Mouse (Mus musculus): ENCODE measurements at regions not wholly inside any gene's neighbourhood (a gene's known extent, or its start where the extent isn't known, plus 50 kb on each side); places are given as distances from the start of the nearest gene placed in this dataset.

- no peak overlapping the region for H3K9ac ChIP-seq (ENCODE audit: low read depth, low read length, severe bottlenecking)
- no peaks in the 10 kb centered on the region for H3K36me3 ChIP-seq (ENCODE audit: control insufficient read depth, insufficient read depth, low read length)
- no peak overlapping the region for H3K4me2 ChIP-seq (replicated peaks; ENCODE audit: low read depth, low read length, severe bottlenecking)
- no peaks in the 10 kb centered on the region for H3K9me3 ChIP-seq (ENCODE audit: control insufficient read depth, low read length)
- H3K27ac ChIP-seq (replicated peaks; ENCODE audit: low read depth, low read length), result no peak overlapping the region
- no peak for TF ChIP-seq POLR2A (IDR thresholded peaks at IDR 0.05; ENCODE audit: borderline replicate concordance, extremely low read depth, insufficient read depth, insufficient read length)
- no peaks in the 10 kb centered on the region for H3K4me1 ChIP-seq (ENCODE audit: control insufficient read depth, insufficient read depth, low read length)
- no peak for ATAC-seq (ENCODE audit: low FRiP score, low read depth)
- 28% methylated on average over 3 of the region's 3 CpGs for WGBS
- DNase-seq (ENCODE audit: low spot score), result no peak
- no peak overlapping the region for H3K4me3 ChIP-seq (replicated peaks; ENCODE audit: low read length)
- no peaks in the 10 kb centered on the region for H3K27me3 ChIP-seq (ENCODE audit: control insufficient read depth, insufficient read depth, low read length)
These were observed 163.7 kb downstream of the Insig2 start for GRCm38 (mm10) chr1:121168651-121169050.

GRCm38 (mm10) chr1:121176541-121176940, 155.8 kb downstream of the Insig2 start:
- Histone ChIP-seq H3K9ac (ENCODE audit: low read depth, low read length, severe bottlenecking) (no peak overlapping the region), H3K9me3 (ENCODE audit: control insufficient read depth, low read length) (no peaks in the 10 kb centered on the region), H3K27me3 (ENCODE audit: control insufficient read depth, insufficient read depth, low read length) (peaks cover 37% of the 10 kb centered on the region), H3K27ac (replicated peaks; ENCODE audit: low read depth, low read length) (no peak overlapping the region), H3K4me2 (replicated peaks; ENCODE audit: low read depth, low read length, severe bottlenecking) (no peak overlapping the region), H3K36me3 (ENCODE audit: control insufficient read depth, insufficient read depth, low read length) (no peaks in the 10 kb centered on the region), H3K4me3 (replicated peaks; ENCODE audit: low read length) (no peak overlapping the region), H3K4me1 (ENCODE audit: control insufficient read depth, insufficient read depth, low read length) (peaks cover 3% of the 10 kb centered on the region; the same call in 1 of the 2 replicates)
- DNase-seq (ENCODE audit: low spot score) (no peak), ATAC-seq (ENCODE audit: low FRiP score, low read depth) (no peak)
- WGBS, result 17% methylated on average over 3 of the region's 3 CpGs
- TF ChIP-seq POLR2A (IDR thresholded peaks at IDR 0.05; ENCODE audit: borderline replicate concordance, extremely low read depth, insufficient read depth, insufficient read length), result no peak

- no peaks in the 10 kb centered on the region for H3K9me3 ChIP-seq (ENCODE audit: control insufficient read depth, low read length)
- TF ChIP-seq POLR2A (IDR thresholded peaks at IDR 0.05; ENCODE audit: borderline replicate concordance, extremely low read depth, insufficient read depth, insufficient read length), result no peak
- DNase-seq (ENCODE audit: low spot score) (no peak), ATAC-seq (ENCODE audit: low FRiP score, low read depth) (0 out of 2 replicates have a peak, but pooled peaks have one; percentile 8)
- no peak overlapping the region for H3K27ac ChIP-seq (replicated peaks; ENCODE audit: low read depth, low read length)
- peaks cover 42% of the 10 kb centered on the region for H3K27me3 ChIP-seq (ENCODE audit: control insufficient read depth, insufficient read depth, low read length)
- H3K4me2 ChIP-seq (replicated peaks; ENCODE audit: low read depth, low read length, severe bottlenecking), result peak overlapping the region; percentile 52
- H3K4me3 ChIP-seq (replicated peaks; ENCODE audit: low read length), result peak overlapping the region; percentile 28
- 14% methylated on average over 22 of the region's 22 CpGs for WGBS
- H3K4me1 ChIP-seq (ENCODE audit: control insufficient read depth, insufficient read depth, low read length), result peaks cover 3% of the 10 kb centered on the region; the same call in 1 of the 2 replicates
- no peaks in the 10 kb centered on the region for H3K36me3 ChIP-seq (ENCODE audit: control insufficient read depth, insufficient read depth, low read length)
- peak overlapping the region; percentile 49; the same call in 1 of the 2 replicates for H3K9ac ChIP-seq (ENCODE audit: low read depth, low read length, severe bottlenecking)
These were observed 155.1 kb downstream of the Insig2 start for GRCm38 (mm10) chr1:121177136-121177907.

- Histone ChIP-seq H3K9me3 (ENCODE audit: control insufficient read depth, low read length) (no peaks in the 10 kb centered on the region), H3K4me3 (replicated peaks; ENCODE audit: low read length) (peak overlapping the region; percentile 28), H3K4me1 (ENCODE audit: control insufficient read depth, insufficient read depth, low read length) (peaks cover 3% of the 10 kb centered on the region; the same call in 1 of the 2 replicates), H3K27me3 (ENCODE audit: control insufficient read depth, insufficient read depth, low read length) (peaks cover 42% of the 10 kb centered on the region), H3K27ac (replicated peaks; ENCODE audit: low read depth, low read length) (no peak overlapping the region), H3K4me2 (replicated peaks; ENCODE audit: low read depth, low read length, severe bottlenecking) (peak overlapping the region; percentile 52), H3K9ac (ENCODE audit: low read depth, low read length, severe bottlenecking) (peak overlapping the region; percentile 49), H3K36me3 (ENCODE audit: control insufficient read depth, insufficient read depth, low read length) (no peaks in the 10 kb centered on the region)
- WGBS, result under 1% methylated on average over 31 of the region's 31 CpGs
- DNase-seq (ENCODE audit: low spot score), result no peak
- no peak for TF ChIP-seq POLR2A (IDR thresholded peaks at IDR 0.05; ENCODE audit: borderline replicate concordance, extremely low read depth, insufficient read depth, insufficient read length)
- peak; percentile 45; the same call in 1 of the 2 replicates for ATAC-seq (ENCODE audit: low FRiP score, low read depth)
These were observed 154.5 kb downstream of the Insig2 start for GRCm38 (mm10) chr1:121177908-121178311.

- ATAC-seq (ENCODE audit: low FRiP score, low read depth) (no peak), DNase-seq (ENCODE audit: low spot score) (no peak)
- TF ChIP-seq POLR2A (IDR thresholded peaks at IDR 0.05; ENCODE audit: borderline replicate concordance, extremely low read depth, insufficient read depth, insufficient read length), result no peak
- peak overlapping the region; percentile 3 for H3K4me3 ChIP-seq (replicated peaks; ENCODE audit: low read length)
- no peaks in the 10 kb centered on the region for H3K36me3 ChIP-seq (ENCODE audit: control insufficient read depth, insufficient read depth, low read length)
- 5% methylated on average over 17 of the region's 17 CpGs for WGBS
- H3K4me1 ChIP-seq (ENCODE audit: control insufficient read depth, insufficient read depth, low read length), result peaks cover 3% of the 10 kb centered on the region; the same call in 1 of the 2 replicates
- no peak overlapping the region for H3K9ac ChIP-seq (ENCODE audit: low read depth, low read length, severe bottlenecking)
- H3K27me3 ChIP-seq (ENCODE audit: control insufficient read depth, insufficient read depth, low read length), result peaks cover 42% of the 10 kb centered on the region
- H3K4me2 ChIP-seq (replicated peaks; ENCODE audit: low read depth, low read length, severe bottlenecking), result no peak overlapping the region
- H3K27ac ChIP-seq (replicated peaks; ENCODE audit: low read depth, low read length), result no peak overlapping the region
- no peaks in the 10 kb centered on the region for H3K9me3 ChIP-seq (ENCODE audit: control insufficient read depth, low read length)
These were observed 153.7 kb downstream of the Insig2 start for GRCm38 (mm10) chr1:121178611-121179245.
